Mouse (Mus musculus) cerebellum, adult 2 months (tissue): ENCODE measurements at regions not wholly inside any gene's neighbourhood (a gene's known extent, or its start where the extent isn't known, plus 50 kb on each side); places are given as distances from the start of the nearest gene placed in this dataset.

Experiments used
- CTCF ChIP-seq: fragments of 200-500 bp; IDR thresholded peaks from 2 replicates; pipeline ENCODE4 v1.5.1; 2011; ENCODE audit warnings: low read depth, mild to moderate bottlenecking, control low read depth, low read length, moderate library complexity, borderline replicate concordance; ENCODE audit not compliant: insufficient read depth
- POLR2A ChIP-seq: fragments of 200-500 bp; IDR thresholded peaks from 2 replicates; pipeline ENCODE4 v1.6.1; 2011; ENCODE audit warnings: low read length, control low read depth, borderline replicate concordance; ENCODE audit not compliant: insufficient read depth

GRCm38 (mm10) chr5:102149481-102150129 lies 79.9 kb upstream of the Wdfy3 start:
- TF ChIP-seq CTCF (peak; percentile 94), POLR2A (no peak)
